Mouse (Mus musculus) heart, embryonic 14.5 days (tissue): ENCODE data around the gene Gm48551. TPM values are rescaled to one million over a fixed set of nuclear protein-coding genes. Genes with fewer than 3 reads are reported as not detected.

Source experiments
- ATAC-seq: fragments of 200-750 bp; cut with Nextera tagmentation; 2 replicates; pipeline ENCODE4 v1.8.0; 2017; ENCODE audit warnings: low read depth, moderate TSS enrichment; ENCODE audit not compliant: insufficient number of reproducible peaks, insufficient read depth, low FRiP score
- H3K27ac ChIP-seq, 2 experiments: fragments of 200-500 bp in 1 of 2; fragments of 300-500 bp in 1 of 2; sonication (generic) in 1 of 2; replicated peaks in 1 of 2; 2 replicates each; pipeline ENCODE4 v1.5.1; 2012 to 2014; ENCODE audit warnings: low read depth in 2 of 2, low read length in 2 of 2, control low read depth in 1 of 2, mild to moderate bottlenecking in 1 of 2, mixed read lengths in 1 of 2; ENCODE audit not compliant: control insufficient read depth in 1 of 2, insufficient read depth in 1 of 2
- H3K27me3 ChIP-seq: fragments of 300-500 bp; sonication (generic); 2 replicates; pipeline ENCODE4 v1.6.1; 2014; ENCODE audit warnings: mild to moderate bottlenecking, low read length, control low read depth; ENCODE audit not compliant: control insufficient read depth, insufficient read depth
- H3K36me3 ChIP-seq: fragments of 300-500 bp; sonication (generic); 2 replicates; pipeline ENCODE4 v1.6.1; 2014; ENCODE audit warnings: mild to moderate bottlenecking, control low read depth, low read length, mixed read lengths; ENCODE audit not compliant: control insufficient read depth, insufficient read depth
- H3K4me1 ChIP-seq, 2 experiments: fragments of 200-500 bp in 1 of 2; fragments of 300-500 bp in 1 of 2; sonication (generic) in 1 of 2; 2 replicates each; pipeline ENCODE4 v1.6.1; 2012 to 2014; ENCODE audit warnings: low read length in 2 of 2, control low read depth in 1 of 2, mixed read lengths in 1 of 2; ENCODE audit not compliant: control insufficient read depth in 2 of 2, insufficient read depth in 2 of 2
- H3K4me2 ChIP-seq: fragments of 300-500 bp; sonication (generic); 2 replicates; pipeline ENCODE4 v1.6.1; 2014; ENCODE audit warnings: mild to moderate bottlenecking, low read length
- H3K4me3 ChIP-seq, 2 experiments: fragments of 200-500 bp in 1 of 2; fragments of 300-500 bp in 1 of 2; sonication (generic) in 1 of 2; 2 replicates each; pipeline ENCODE4 v1.5.1; 2012 to 2014; ENCODE audit warnings: low read length in 2 of 2, mild to moderate bottlenecking in 2 of 2, control low read depth in 1 of 2, low read depth in 1 of 2, moderate library complexity in 1 of 2; ENCODE audit not compliant: control insufficient read depth in 1 of 2, insufficient read depth in 1 of 2
- H3K9ac ChIP-seq: fragments of 300-500 bp; sonication (generic); 2 replicates; pipeline ENCODE4 v1.6.1; 2014; ENCODE audit warnings: mild to moderate bottlenecking, low read length
- H3K9me3 ChIP-seq: fragments of 300-500 bp; sonication (generic); 2 replicates; pipeline ENCODE4 v1.6.1; 2016; ENCODE audit warnings: low read length, control low read depth; ENCODE audit not compliant: control insufficient read depth
- WGBS: fragments of 180-500 bp; shearing (Covaris S2); extraction: QIAGEN DNeasy Blood & Tissue Kit; methylation state at CpG from one replicate; pipeline ENCODE4 v1.1.7; 2014; 5-methylcytosine and 5-hydroxymethylcytosine counted together
- polyA plus RNA-seq: library from polyadenylated mRNA; unstranded; fragments of >200 nt; fragmentation: Nextera tagmentation; extraction: Ambion mirVana; gene quantifications from 2 replicates; pipeline ENCODE4 v1.2.1, GENCODE M21; 2014

Gm48551 gene
- polyA plus RNA-seq, 1 experiment from 2014 or later: 1.7 TPM

- ATAC-seq: no peak
- WGBS: 61% methylated on average over 9 of the region's 9 CpGs
- Histone ChIP-seq H3K9me3 (no peaks in the 10 kb centered on the region), H3K36me3 (no peaks in the 10 kb centered on the region), H3K4me3 (no peak overlapping the region), H3K4me2 (no peak overlapping the region), H3K27ac (no peak overlapping the region), H3K4me1 (peaks cover 9 to 25% of the 10 kb centered on the region in 2 experiments), H3K27me3 (no peaks in the 10 kb centered on the region), H3K9ac (0 out of 2 replicates have a peak overlapping the region, but pooled peaks have one; percentile 19)
Observed at GRCm38 (mm10) chr10:81354738-81355477, 29.4 kb upstream of the Gm48551 start.

- 67% methylated on average over 4 of the region's 4 CpGs for WGBS
- Histone ChIP-seq H3K36me3 (peaks cover 6% of the 10 kb centered on the region; the same call in 1 of the 2 replicates), H3K4me3 (no peak overlapping the region), H3K9ac (no peak overlapping the region), H3K27ac (no peak overlapping the region), H3K27me3 (no peaks in the 10 kb centered on the region), H3K4me1 (peaks cover 9 to 31% of the 10 kb centered on the region in 2 experiments), H3K9me3 (no peaks in the 10 kb centered on the region), H3K4me2 (no peak overlapping the region)
- no peak for ATAC-seq
Observed at GRCm38 (mm10) chr10:81355533-81355932, 28.7 kb upstream of the Gm48551 start.

- Histone ChIP-seq H3K9me3 (no peaks in the 10 kb centered on the region), H3K4me2 (peak overlapping the region; percentile 98), H3K4me3 (peak overlapping the region in 1 of 2 experiments; percentile 92; a peak in 1 of 4 replicates), H3K36me3 (peaks cover 12% of the 10 kb centered on the region), H3K4me1 (peaks cover 9 to 37% of the 10 kb centered on the region in 2 experiments), H3K27ac (no peak overlapping the region), H3K27me3 (no peaks in the 10 kb centered on the region), H3K9ac (no peak overlapping the region)
- no peak for ATAC-seq
- 51% methylated on average over 12 of the region's 12 CpGs for WGBS
Observed at GRCm38 (mm10) chr10:81356352-81356990, 27.8 kb upstream of the Gm48551 start.

- H3K4me1 ChIP-seq: peaks cover 9 to 45% of the 10 kb centered on the region in 2 experiments
- peak within 1 kb of the TSS; percentile 92 for H3K9ac ChIP-seq
- H3K27me3 ChIP-seq: no peaks in the 10 kb centered on the region
- H3K27ac ChIP-seq: peak within 1 kb of the TSS in 1 of 2 experiments; percentile 63; a peak in 3 of 4 replicates
- H3K9me3 ChIP-seq: no peaks in the 10 kb centered on the region
- peak; percentile 82 for ATAC-seq
- peak within 1 kb of the TSS; percentile 98 for H3K4me2 ChIP-seq
- H3K4me3 ChIP-seq: peak within 1 kb of the TSS; percentile 87 to 92
- peaks cover 19% of the 10 kb centered on the region for H3K36me3 ChIP-seq
- 2% methylated on average over 77 of the region's 79 CpGs for WGBS
Observed at GRCm38 (mm10) chr10:81356991-81357844, 27.0 kb upstream of the Gm48551 start, which contains the start of gene Mfsd12. Gene Mfsd12, plus strand, starts transcription at chr10:81357491.

- H3K36me3 ChIP-seq: peaks cover 22% of the 10 kb centered on the region
- H3K4me1 ChIP-seq: peaks cover 17 to 55% of the 10 kb centered on the region in 2 experiments
- H3K27me3 ChIP-seq: no peaks in the 10 kb centered on the region
- H3K4me2 ChIP-seq: peak overlapping the region; percentile 98
- ATAC-seq: no peak
- H3K4me3 ChIP-seq: peak overlapping the region; percentile 87 to 92
- peak overlapping the region in 1 of 2 experiments; percentile 63; a peak in 2 of 4 replicates for H3K27ac ChIP-seq
- 14% methylated on average over 4 of the region's 4 CpGs for WGBS
- H3K9me3 ChIP-seq: no peaks in the 10 kb centered on the region
- peak overlapping the region; percentile 92 for H3K9ac ChIP-seq
Observed at GRCm38 (mm10) chr10:81358209-81358608, 26.1 kb upstream of the Gm48551 start.

GRCm38 (mm10) chr10:81358841-81359240 lies 25.4 kb upstream of the Gm48551 start:
- H3K27ac ChIP-seq: peak overlapping the region in 1 of 2 experiments; percentile 63; a peak in 1 of 4 replicates
- WGBS: 61% methylated on average over 1 of the region's 1 CpGs
- H3K4me1 ChIP-seq: peaks cover 23 to 61% of the 10 kb centered on the region in 2 experiments

GRCm38 (mm10) chr10:81360721-81361120 lies 23.5 kb upstream of the Gm48551 start:
- no peak overlapping the region for H3K4me2 ChIP-seq
- no peak for ATAC-seq
- peaks cover 36 to 79% of the 10 kb centered on the region in 2 experiments for H3K4me1 ChIP-seq
- 50% methylated on average over 8 of the region's 8 CpGs for WGBS
- peak overlapping the region; percentile 21 for H3K9ac ChIP-seq
- no peaks in the 10 kb centered on the region for H3K27me3 ChIP-seq
- peak overlapping the region in 1 of 2 experiments; percentile 58; a peak in 1 of 4 replicates for H3K27ac ChIP-seq
- no peaks in the 10 kb centered on the region for H3K9me3 ChIP-seq
- H3K36me3 ChIP-seq: peaks cover 22% of the 10 kb centered on the region
- H3K4me3 ChIP-seq: no peak overlapping the region

More at GRCm38 (mm10) chr10:81358841-81359240, 25.4 kb upstream of the Gm48551 start:
- Histone ChIP-seq H3K9me3 (no peaks in the 10 kb centered on the region), H3K4me2 (peak overlapping the region; percentile 98), H3K27me3 (no peaks in the 10 kb centered on the region), H3K4me3 (peak overlapping the region in 1 of 2 experiments; percentile 92; a peak in 1 of 4 replicates), H3K36me3 (peaks cover 22% of the 10 kb centered on the region), H3K9ac (peak overlapping the region; percentile 92)
- no peak for ATAC-seq
